Mouse (Mus musculus) neural tube, embryonic 15.5 days (tissue): ENCODE measurements around the gene Adamtsl5. TPM values are rescaled to one million over a fixed set of nuclear protein-coding genes. Genes with fewer than 3 reads are reported as not detected.
"Not testable (repeated sequence)": the region's sequence is repeated elsewhere in the genome, so short reads cannot be mapped to it uniquely, and the experiment has no call there.

Experiments used
- ATAC-seq: fragments of 200-750 bp; cut with Nextera tagmentation; 2 replicates; pipeline ENCODE4 v1.8.0; 2017; ENCODE audit warnings: mild to moderate bottlenecking, moderate TSS enrichment, moderate library complexity; ENCODE audit not compliant: low FRiP score
- H3K27ac ChIP-seq: fragments of 300-500 bp; sonication (generic); replicated peaks from 2 replicates; pipeline ENCODE4 v1.5.1; 2015; ENCODE audit warnings: mild to moderate bottlenecking, inconsistent platforms
- H3K27me3 ChIP-seq: fragments of 300-500 bp; sonication (generic); replicated peaks from 2 replicates; pipeline ENCODE4 v1.6.1; 2015; ENCODE audit warnings: inconsistent platforms
- H3K36me3 ChIP-seq: fragments of 300-500 bp; sonication (generic); 2 replicates; pipeline ENCODE4 v1.6.1; 2015; ENCODE audit warnings: inconsistent platforms
- H3K4me1 ChIP-seq: fragments of 300-500 bp; sonication (generic); 2 replicates; pipeline ENCODE4 v1.6.1; 2015; ENCODE audit warnings: inconsistent platforms
- H3K4me2 ChIP-seq: fragments of 300-500 bp; sonication (generic); 2 replicates; pipeline ENCODE4 v1.6.1; 2015; ENCODE audit warnings: inconsistent platforms, mild to moderate bottlenecking, moderate library complexity
- H3K4me3 ChIP-seq: fragments of 300-500 bp; sonication (generic); replicated peaks from 2 replicates; pipeline ENCODE4 v1.5.1; 2015; ENCODE audit warnings: mild to moderate bottlenecking, inconsistent platforms
- H3K9ac ChIP-seq: fragments of 300-500 bp; sonication (generic); replicated peaks from 2 replicates; pipeline ENCODE4 v1.6.1; 2015; ENCODE audit warnings: mild to moderate bottlenecking, inconsistent platforms
- H3K9me3 ChIP-seq: fragments of 300-500 bp; sonication (generic); replicated peaks from 2 replicates; pipeline ENCODE4 v1.6.1; 2016; ENCODE audit warnings: inconsistent platforms
- WGBS: fragments of 180-500 bp; shearing (Covaris S2); methylation state at CpG from one replicate; pipeline ENCODE4 v1.1.7; 2015; ENCODE audit warnings: mixed read lengths; 5-methylcytosine and 5-hydroxymethylcytosine counted together
- polyA plus RNA-seq: library from polyadenylated mRNA; unstranded; fragments of >200 nt; fragmentation: Nextera tagmentation; extraction: Ambion mirVana; gene quantifications from 2 replicates; pipeline ENCODE4 v1.2.1, GENCODE M21; 2015

The Adamtsl5 gene
- polyA plus RNA-seq, 1 experiment from 2014 or later: 1.6 TPM

- Histone ChIP-seq H3K4me3 (no peak overlapping the region), H3K9ac (no peak overlapping the region), H3K27ac (no peak overlapping the region), H3K36me3 (no peaks in the 10 kb centered on the region), H3K4me2 (no peak overlapping the region), H3K4me1 (peaks cover 33% of the 10 kb centered on the region), H3K9me3 (no peaks in the 10 kb centered on the region), H3K27me3 (peaks cover 99% of the 10 kb centered on the region)
- 73% methylated on average over 8 of the region's 8 CpGs for WGBS
- ATAC-seq: no peak
Observed at GRCm38 (mm10) chr10:80352727-80353126, 4.5 kb upstream of the Adamtsl5 start.

GRCm38 (mm10) chr10:80351896-80352295 lies 3.7 kb upstream of the Adamtsl5 start:
- H3K4me1 ChIP-seq: peaks cover 26% of the 10 kb centered on the region
- WGBS: 21% methylated on average over 11 of the region's 11 CpGs
- H3K9ac ChIP-seq: no peak overlapping the region
- H3K9me3 ChIP-seq: no peaks in the 10 kb centered on the region
- no peak overlapping the region for H3K4me3 ChIP-seq
- no peak for ATAC-seq
- no peak overlapping the region for H3K27ac ChIP-seq
- no peaks in the 10 kb centered on the region for H3K36me3 ChIP-seq
- H3K4me2 ChIP-seq: no peak overlapping the region
- peaks cover 99% of the 10 kb centered on the region for H3K27me3 ChIP-seq

GRCm38 (mm10) chr10:80350292-80350691 lies 2.1 kb upstream of the Adamtsl5 start:
- H3K9ac ChIP-seq: no peak overlapping the region
- H3K4me3 ChIP-seq: no peak overlapping the region
- ATAC-seq: 0 out of 2 replicates have a peak, but pooled peaks have one; percentile 43
- peaks cover 12% of the 10 kb centered on the region for H3K4me1 ChIP-seq
- H3K27ac ChIP-seq: no peak overlapping the region
- H3K9me3 ChIP-seq: no peaks in the 10 kb centered on the region
- H3K27me3 ChIP-seq: peaks cover 96% of the 10 kb centered on the region
- no peaks in the 10 kb centered on the region for H3K36me3 ChIP-seq
- 4% methylated on average over 7 of the region's 7 CpGs for WGBS
- H3K4me2 ChIP-seq: no peak overlapping the region

DNA sequence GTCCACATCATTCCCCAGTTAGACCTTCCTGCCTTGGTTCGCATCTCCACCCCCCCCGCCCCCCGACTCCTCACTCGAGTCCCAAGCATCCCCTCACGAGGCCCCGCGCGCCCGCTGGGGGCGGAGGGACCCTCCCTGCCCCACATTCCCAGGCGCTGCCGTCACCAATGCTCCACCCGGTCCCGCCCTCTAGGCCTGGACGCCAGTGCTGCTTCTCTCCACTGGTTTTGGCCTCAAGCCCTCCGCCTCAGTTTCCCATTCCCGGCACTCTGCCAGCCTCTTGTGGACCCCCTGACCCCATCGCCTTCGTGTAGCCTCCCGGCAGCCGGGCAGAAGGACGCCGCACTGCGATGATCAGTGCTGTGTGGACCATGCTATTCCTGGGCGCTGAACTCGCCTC lies 769 bp upstream of the Adamtsl5 start:
- no peak for ATAC-seq
- 20% methylated on average over 26 of the region's 26 CpGs for WGBS
- Histone ChIP-seq H3K4me1 (peaks cover 12% of the 10 kb centered on the region), H3K4me2 (peak overlapping the region; percentile 42), H3K9me3 (no peaks in the 10 kb centered on the region), H3K27me3 (peaks cover 97% of the 10 kb centered on the region), H3K4me3 (no peak overlapping the region), H3K9ac (no peak overlapping the region), H3K36me3 (no peaks in the 10 kb centered on the region), H3K27ac (no peak overlapping the region)

GRCm38 (mm10) chr10:80347514-80347967 lies 671 bp downstream of the Adamtsl5 start:
- no peaks in the 10 kb centered on the region for H3K9me3 ChIP-seq
- no peaks in the 10 kb centered on the region for H3K36me3 ChIP-seq
- peaks cover 24% of the 10 kb centered on the region for H3K4me1 ChIP-seq
- H3K4me3 ChIP-seq: peak overlapping the region; percentile 21; the same call in 1 of the 2 replicates
- H3K4me2 ChIP-seq: peak overlapping the region; percentile 42
- WGBS: 11% methylated on average over 17 of the region's 17 CpGs
- no peak for ATAC-seq
- no peak overlapping the region for H3K27ac ChIP-seq
- H3K9ac ChIP-seq: no peak overlapping the region
- peaks cover 97% of the 10 kb centered on the region for H3K27me3 ChIP-seq

GRCm38 (mm10) chr10:80345929-80346328 lies 2.3 kb downstream of the Adamtsl5 start:
- not testable (repeated sequence) for H3K36me3 ChIP-seq, ATAC-seq, H3K9me3 ChIP-seq, H3K4me2 ChIP-seq, H3K4me3 ChIP-seq, H3K27ac ChIP-seq, H3K9ac ChIP-seq
- peaks cover 36% of the 10 kb centered on the region for H3K4me1 ChIP-seq
- 81% methylated on average over 6 of the region's 6 CpGs for WGBS
- H3K27me3 ChIP-seq: peaks cover 97% of the 10 kb centered on the region

GRCm38 (mm10) chr10:80345122-80345521 lies 3.1 kb downstream of the Adamtsl5 start:
- H3K4me1 ChIP-seq: peaks cover 36% of the 10 kb centered on the region
- peaks cover 97% of the 10 kb centered on the region for H3K27me3 ChIP-seq
- no peak overlapping the region for H3K9ac ChIP-seq
- ATAC-seq: no peak
- no peaks in the 10 kb centered on the region for H3K36me3 ChIP-seq
- no peak overlapping the region for H3K27ac ChIP-seq
- H3K4me3 ChIP-seq: no peak overlapping the region
- no peaks in the 10 kb centered on the region for H3K9me3 ChIP-seq
- WGBS: 1% methylated on average over 15 of the region's 16 CpGs
- H3K4me2 ChIP-seq: no peak overlapping the region

- Histone ChIP-seq H3K9ac (no peak overlapping the region), H3K4me1 (peaks cover 36% of the 10 kb centered on the region), H3K27me3 (peaks cover 88% of the 10 kb centered on the region), H3K4me2 (no peak overlapping the region), H3K36me3 (no peaks in the 10 kb centered on the region), H3K4me3 (no peak overlapping the region), H3K27ac (no peak overlapping the region), H3K9me3 (no peaks in the 10 kb centered on the region)
- ATAC-seq: no peak
- 51% methylated on average over 9 of the region's 9 CpGs for WGBS
Observed at GRCm38 (mm10) chr10:80344131-80344661, 4.0 kb downstream of the Adamtsl5 start.

DNA sequence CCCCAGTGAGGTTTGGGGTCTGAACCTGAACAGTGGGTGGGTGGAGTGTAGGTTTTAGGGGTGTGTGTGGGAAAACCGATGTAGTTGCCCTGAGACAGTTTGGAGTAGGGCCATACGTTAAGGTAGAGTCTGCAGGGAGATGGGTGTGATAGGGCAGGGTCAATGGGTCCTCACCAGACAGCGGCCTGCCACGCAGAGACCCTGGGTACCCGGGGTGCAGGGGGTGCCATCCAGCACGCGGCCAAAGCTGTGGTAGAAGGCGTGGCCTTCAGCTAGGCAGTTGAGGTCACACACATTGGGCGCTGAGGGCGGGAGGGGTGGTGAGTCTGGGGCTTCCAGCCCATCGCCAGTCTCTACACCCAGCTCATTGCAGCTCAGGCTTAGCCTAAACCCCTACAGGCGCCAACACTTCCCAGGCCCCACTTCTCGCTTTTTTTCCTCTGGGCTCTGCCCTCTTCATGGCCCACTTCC lies 4.8 kb downstream of the Adamtsl5 start:
- peak overlapping the region; percentile 60 for H3K4me2 ChIP-seq
- peak; percentile 14; the same call in 1 of the 2 replicates for ATAC-seq
- no peaks in the 10 kb centered on the region for H3K36me3 ChIP-seq
- 25% methylated on average over 13 of the region's 13 CpGs for WGBS
- no peak overlapping the region for H3K27ac ChIP-seq
- H3K27me3 ChIP-seq: peaks cover 81% of the 10 kb centered on the region
- H3K9ac ChIP-seq: no peak overlapping the region
- no peaks in the 10 kb centered on the region for H3K9me3 ChIP-seq
- peaks cover 30% of the 10 kb centered on the region for H3K4me1 ChIP-seq
- H3K4me3 ChIP-seq: peak overlapping the region; percentile 32

DNA sequence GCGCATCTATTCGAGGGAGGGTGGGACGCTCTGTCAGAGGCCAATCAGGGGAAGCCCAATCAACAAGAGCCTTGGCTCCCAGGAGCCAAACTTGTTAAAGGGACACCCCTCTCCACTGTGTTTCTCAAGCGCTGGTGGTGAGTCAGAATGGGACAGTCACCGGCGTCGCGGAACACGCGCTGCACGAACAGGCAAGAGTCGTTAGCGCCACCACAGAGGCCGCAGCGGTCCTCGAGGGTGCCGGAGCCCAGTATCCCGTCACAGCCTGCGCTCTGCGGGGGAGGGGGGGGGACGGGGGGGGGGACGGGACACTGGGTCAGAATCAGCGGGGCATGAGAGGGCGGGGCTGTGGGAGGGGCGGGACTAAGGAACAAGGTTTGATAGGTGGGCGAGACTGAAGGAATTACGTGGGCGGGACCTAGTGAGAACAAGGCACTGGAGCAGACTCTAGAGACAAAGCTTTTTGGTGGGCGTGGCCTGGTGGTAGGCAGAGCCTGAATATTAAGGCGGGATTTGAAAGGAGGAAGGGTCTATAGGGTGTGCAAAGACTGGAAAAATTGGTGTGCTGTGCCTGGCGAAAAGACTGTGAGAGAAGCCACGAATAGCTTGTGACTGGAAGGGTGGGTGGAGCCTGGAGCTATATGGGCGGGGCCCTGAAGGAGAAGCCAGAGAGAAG lies 5.3 kb downstream of the Adamtsl5 start:
- H3K4me2 ChIP-seq: peak overlapping the region; percentile 60
- WGBS: under 1% methylated on average over 31 of the region's 33 CpGs
- H3K27me3 ChIP-seq: peaks cover 78% of the 10 kb centered on the region
- peaks cover 26% of the 10 kb centered on the region for H3K4me1 ChIP-seq
- H3K36me3 ChIP-seq: no peaks in the 10 kb centered on the region
- no peak overlapping the region for H3K9ac ChIP-seq
- H3K27ac ChIP-seq: no peak overlapping the region
- peak overlapping the region; percentile 32 for H3K4me3 ChIP-seq
- ATAC-seq: peak; percentile 45
- no peaks in the 10 kb centered on the region for H3K9me3 ChIP-seq

DNA sequence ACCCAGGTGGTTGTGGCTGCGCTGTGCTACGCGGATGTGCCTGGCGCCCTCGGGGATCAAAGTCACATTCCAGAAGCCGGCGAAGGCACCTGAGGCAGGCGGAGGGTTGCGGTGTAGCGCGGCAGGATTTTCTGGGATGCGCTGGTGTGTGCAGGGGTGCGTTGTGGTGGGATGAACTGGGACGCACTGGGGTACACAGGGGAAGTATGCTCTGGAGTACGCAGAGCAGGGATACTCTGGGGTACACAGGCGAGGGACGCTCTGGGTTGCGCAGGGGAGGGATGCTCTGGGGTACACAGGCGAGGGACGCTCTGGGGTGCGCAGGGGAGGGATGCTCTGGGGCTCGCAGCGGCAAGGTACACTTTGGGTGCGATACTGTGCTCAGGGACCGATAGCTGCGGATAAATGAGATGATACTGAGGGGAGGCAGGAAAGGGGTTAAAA lies 5.9 kb downstream of the Adamtsl5 start:
- ATAC-seq: no peak
- 3% methylated on average over 26 of the region's 26 CpGs for WGBS
- Histone ChIP-seq H3K9me3 (no peaks in the 10 kb centered on the region), H3K36me3 (no peaks in the 10 kb centered on the region), H3K27ac (no peak overlapping the region), H3K4me3 (peak overlapping the region; percentile 32), H3K4me1 (peaks cover 24% of the 10 kb centered on the region), H3K27me3 (peaks cover 74% of the 10 kb centered on the region), H3K4me2 (peak overlapping the region; percentile 60), H3K9ac (0 out of 2 replicates have a peak overlapping the region, but pooled peaks have one; percentile 5)
